Mouse (Mus musculus): Measurements from ENCODE around the gene Fuz. TPM values are rescaled to one million over a fixed set of nuclear protein-coding genes. Genes with fewer than 3 reads are reported as not detected.
"Not testable (repeated sequence)": the region's sequence is repeated elsewhere in the genome, so short reads cannot be mapped to it uniquely, and the experiment has no call there.

Fuz gene
- polyA plus RNA-seq, 1 experiment from 2014 or later, result 14.5 TPM

DNA sequence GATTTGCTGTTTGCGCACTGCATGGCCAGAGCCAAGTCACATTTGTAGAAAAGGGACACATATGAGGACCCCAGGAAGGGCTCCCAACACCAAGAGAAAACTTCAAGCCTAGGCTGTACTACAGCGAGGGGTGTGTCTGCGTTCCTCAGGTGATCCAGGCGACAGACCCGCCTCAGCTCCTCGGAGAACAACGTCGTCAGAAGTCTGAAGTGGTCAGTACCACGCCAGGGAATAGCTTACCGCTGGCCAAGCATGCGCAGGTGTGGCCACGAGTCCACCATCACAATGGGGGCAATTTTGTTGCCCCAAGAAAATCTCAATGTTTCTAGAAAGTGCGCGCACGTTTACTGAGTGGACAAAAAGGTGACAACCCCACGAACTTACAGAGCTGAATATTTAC, 27.4 kb upstream of the Fuz start:
- Histone ChIP-seq H3K4me3 (ENCODE audit: control insufficient read depth in 1 of 2, insufficient read depth in 1 of 2, low read depth in 1 of 2, low read length in 2 of 2) (peak overlapping the region; percentile 77 to 95), H3K36me3 (ENCODE audit: control insufficient read depth, insufficient read depth, low read length) (peaks cover 32% of the 10 kb centered on the region), H3K4me2 (ENCODE audit: low read length) (peak overlapping the region; percentile 92), H3K9me3 (ENCODE audit: control insufficient read depth, low read length) (no peaks in the 10 kb centered on the region), H3K27me3 (ENCODE audit: control insufficient read depth, insufficient read depth, low read length) (no peaks in the 10 kb centered on the region), H3K9ac (ENCODE audit: low read length) (peak overlapping the region; percentile 97), H3K27ac (replicated peaks in 1 of 2; ENCODE audit: control insufficient read depth in 1 of 2, insufficient read depth in 1 of 2, low read depth in 2 of 2, low read length in 2 of 2) (peak overlapping the region; percentile 19 to 100; a peak in 3 of 4 replicates), H3K4me1 (ENCODE audit: control insufficient read depth in 2 of 2, insufficient read depth in 2 of 2, low read length in 2 of 2) (peaks cover 43 to 66% of the 10 kb centered on the region in 2 experiments)
- WGBS, result 7% methylated on average over 16 of the region's 16 CpGs
- ATAC-seq (ENCODE audit: insufficient number of reproducible peaks, insufficient read depth, low FRiP score, low read depth), result no peak

DNA sequence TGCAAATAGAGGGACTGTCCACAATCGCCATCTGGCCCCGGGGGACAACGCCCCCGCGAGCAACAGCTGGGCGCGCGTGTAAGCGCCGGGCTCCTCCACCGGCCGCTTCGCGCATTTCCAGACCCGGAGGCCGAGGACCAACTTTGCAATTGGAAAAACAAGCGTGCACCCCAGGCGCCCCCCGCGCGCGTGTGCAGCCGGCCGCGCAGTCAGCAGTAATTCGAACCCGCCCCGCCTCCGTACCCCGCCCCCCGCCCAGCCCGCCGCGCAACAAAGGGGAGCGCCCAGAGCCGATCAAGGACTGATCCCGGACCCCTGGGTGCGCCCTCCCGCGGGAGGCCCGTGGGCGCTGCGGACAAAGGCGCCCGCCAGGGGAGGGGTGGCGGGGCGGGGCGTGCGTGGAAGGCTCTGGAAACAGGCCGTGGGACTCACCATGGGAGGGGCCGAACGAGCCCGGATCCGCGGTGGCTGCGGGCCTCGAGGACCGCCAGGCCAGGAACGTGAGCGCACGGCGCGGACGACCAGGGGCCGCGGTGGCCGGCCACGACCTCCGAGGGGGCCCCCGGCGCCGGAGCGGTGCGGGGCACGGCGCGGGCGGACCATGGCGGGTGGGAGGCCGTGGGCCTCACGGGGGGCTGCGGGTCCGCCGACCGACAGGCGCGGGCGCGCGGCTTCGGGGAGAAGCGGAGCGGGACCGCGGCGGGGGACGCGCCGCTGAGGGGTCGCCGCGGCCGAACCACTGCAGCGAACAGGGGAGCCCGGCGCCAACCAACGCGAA, 26.8 kb upstream of the Fuz start:
- Histone ChIP-seq H3K4me1 (ENCODE audit: control insufficient read depth in 2 of 2, insufficient read depth in 2 of 2, low read length in 2 of 2) (peaks cover 43 to 67% of the 10 kb centered on the region in 2 experiments), H3K36me3 (ENCODE audit: control insufficient read depth, insufficient read depth, low read length) (peaks cover 26% of the 10 kb centered on the region)
- under 1% methylated on average over 99 of the region's 108 CpGs for WGBS

DNA sequence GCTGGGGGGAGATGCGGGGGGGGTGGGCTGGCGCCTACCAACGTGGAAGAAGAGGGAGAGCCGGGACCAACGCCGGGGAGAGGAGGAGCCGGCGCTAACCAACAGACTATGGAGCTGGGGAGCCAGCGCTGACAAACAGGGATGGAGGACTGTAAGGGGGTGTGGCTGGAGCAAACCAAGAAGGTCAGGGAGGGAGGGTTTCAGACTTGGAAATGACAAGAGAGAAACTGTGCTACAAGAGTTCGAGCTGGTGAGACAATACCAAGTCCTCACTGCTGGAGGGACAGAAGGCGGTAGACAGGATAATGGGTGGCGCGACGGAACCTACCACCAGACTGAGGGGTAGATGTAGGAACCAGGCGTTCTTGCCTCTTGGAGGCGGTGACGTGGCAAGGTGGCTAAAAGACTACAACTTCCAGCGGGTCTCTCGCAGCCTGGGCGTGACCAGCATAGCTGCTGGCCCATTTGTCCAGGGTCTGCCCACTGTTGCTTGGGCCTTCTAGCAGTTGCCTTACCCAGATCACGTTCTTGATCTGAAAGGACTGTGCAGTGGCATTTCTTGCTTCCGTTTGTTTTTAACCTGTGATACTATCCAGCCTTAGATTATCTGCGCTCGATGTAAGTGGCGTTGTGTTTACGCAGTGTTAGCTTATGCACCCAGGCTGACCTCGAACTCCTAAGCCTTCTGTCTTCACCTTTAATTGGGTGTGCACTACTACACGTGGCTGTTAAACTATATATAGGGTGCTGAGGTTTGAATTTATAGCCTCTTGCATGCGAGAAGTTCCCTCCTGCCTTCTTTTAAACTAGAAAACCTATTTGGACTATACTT, 26.0 kb upstream of the Fuz start, which contains the start of gene Ptov1:
TSS of gene Ptov1 (minus strand) at position 92 of the 832 bp plus-strand sequence.
- WGBS, result 4% methylated on average over 29 of the region's 29 CpGs

More for the DNA sequence above, 26.8 kb upstream of the Fuz start:
- peak; percentile 48 for ATAC-seq (ENCODE audit: insufficient number of reproducible peaks, insufficient read depth, low FRiP score, low read depth)
- peak overlapping the region; percentile 97 for H3K9ac ChIP-seq (ENCODE audit: low read length)
- H3K27ac ChIP-seq (replicated peaks in 1 of 2; ENCODE audit: control insufficient read depth in 1 of 2, insufficient read depth in 1 of 2, low read depth in 2 of 2, low read length in 2 of 2), result peak overlapping the region; percentile 96 to 100
- H3K4me3 ChIP-seq (ENCODE audit: control insufficient read depth in 1 of 2, insufficient read depth in 1 of 2, low read depth in 1 of 2, low read length in 2 of 2), result peak overlapping the region; percentile 77 to 95
- H3K4me2 ChIP-seq (ENCODE audit: low read length), result peak overlapping the region; percentile 92
- no peaks in the 10 kb centered on the region for H3K27me3 ChIP-seq (ENCODE audit: control insufficient read depth, insufficient read depth, low read length)
- no peaks in the 10 kb centered on the region for H3K9me3 ChIP-seq (ENCODE audit: control insufficient read depth, low read length)

DNA sequence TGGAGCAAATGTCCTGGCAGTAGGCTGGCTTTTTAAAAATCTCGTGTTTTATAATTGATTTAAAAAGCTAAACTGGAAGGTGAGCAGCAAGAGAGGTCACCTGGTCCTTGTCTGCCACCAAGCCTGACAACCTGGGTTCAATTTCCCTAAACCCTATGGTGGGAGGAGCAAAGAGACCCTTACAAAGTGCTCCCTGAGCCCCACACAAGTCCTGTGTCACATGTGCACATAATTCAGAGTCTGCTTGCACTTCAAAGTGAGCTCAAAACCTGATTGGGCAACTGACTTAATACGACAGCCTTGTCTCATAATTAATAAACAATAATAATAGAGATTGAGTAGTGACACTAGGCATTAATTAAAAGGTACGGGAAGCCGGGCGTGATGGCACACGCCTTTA, 25.3 kb upstream of the Fuz start:
- Histone ChIP-seq H3K4me1 (ENCODE audit: control insufficient read depth in 2 of 2, insufficient read depth in 2 of 2, low read length in 2 of 2) (peaks cover 31 to 52% of the 10 kb centered on the region in 2 experiments), H3K9ac (ENCODE audit: low read length) (peak overlapping the region; percentile 97), H3K4me2 (ENCODE audit: low read length) (peak overlapping the region; percentile 92), H3K9me3 (ENCODE audit: control insufficient read depth, low read length) (no peaks in the 10 kb centered on the region), H3K27ac (replicated peaks in 1 of 2; ENCODE audit: control insufficient read depth in 1 of 2, insufficient read depth in 1 of 2, low read depth in 2 of 2, low read length in 2 of 2) (peak overlapping the region; percentile 83 to 100), H3K36me3 (ENCODE audit: control insufficient read depth, insufficient read depth, low read length) (peaks cover 11% of the 10 kb centered on the region; the same call in 1 of the 2 replicates), H3K27me3 (ENCODE audit: control insufficient read depth, insufficient read depth, low read length) (no peaks in the 10 kb centered on the region), H3K4me3 (ENCODE audit: control insufficient read depth in 1 of 2, insufficient read depth in 1 of 2, low read depth in 1 of 2, low read length in 2 of 2) (peak overlapping the region in 1 of 2 experiments; percentile 77; a peak in 2 of 4 replicates)
- WGBS, result 83% methylated on average over 6 of the region's 6 CpGs
- ATAC-seq (ENCODE audit: insufficient number of reproducible peaks, insufficient read depth, low FRiP score, low read depth), result no peak

More for the DNA sequence above, 26.0 kb upstream of the Fuz start, which contains the start of gene Ptov1:
- Histone ChIP-seq H3K36me3 (ENCODE audit: control insufficient read depth, insufficient read depth, low read length) (peaks cover 18% of the 10 kb centered on the region), H3K4me2 (ENCODE audit: low read length) (peak within 1 kb of the TSS; percentile 92), H3K4me1 (ENCODE audit: control insufficient read depth in 2 of 2, insufficient read depth in 2 of 2, low read length in 2 of 2) (peaks cover 38 to 59% of the 10 kb centered on the region in 2 experiments), H3K9me3 (ENCODE audit: control insufficient read depth, low read length) (no peaks in the 10 kb centered on the region), H3K4me3 (ENCODE audit: control insufficient read depth in 1 of 2, insufficient read depth in 1 of 2, low read depth in 1 of 2, low read length in 2 of 2) (peak within 1 kb of the TSS; percentile 77 to 95), H3K27me3 (ENCODE audit: control insufficient read depth, insufficient read depth, low read length) (no peaks in the 10 kb centered on the region), H3K9ac (ENCODE audit: low read length) (peak within 1 kb of the TSS; percentile 97), H3K27ac (replicated peaks in 1 of 2; ENCODE audit: control insufficient read depth in 1 of 2, insufficient read depth in 1 of 2, low read depth in 2 of 2, low read length in 2 of 2) (peak within 1 kb of the TSS; percentile 96 to 100)
- ATAC-seq (ENCODE audit: insufficient number of reproducible peaks, insufficient read depth, low FRiP score, low read depth), result peak; percentile 89

DNA sequence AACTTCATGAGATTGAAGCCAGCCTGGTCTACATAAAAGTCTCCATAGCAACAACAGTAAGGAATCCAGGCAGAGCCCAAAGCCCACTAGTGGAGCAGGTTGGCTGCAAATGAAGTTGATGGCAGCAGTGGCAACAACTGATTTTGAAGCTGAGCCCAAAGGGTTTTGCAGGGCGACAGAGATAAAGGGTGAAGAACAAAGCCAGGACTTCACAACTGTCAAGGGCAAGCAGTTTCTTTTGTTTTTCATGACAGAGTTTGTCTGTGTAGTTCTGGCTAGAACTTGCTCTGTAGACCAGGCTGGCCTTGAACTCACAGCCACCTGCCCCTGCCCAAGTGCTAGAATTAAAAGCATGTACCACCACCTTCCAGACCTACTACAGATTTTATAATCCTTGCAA, 24.7 kb upstream of the Fuz start:
- no peak overlapping the region for H3K4me3 ChIP-seq (ENCODE audit: control insufficient read depth in 1 of 2, insufficient read depth in 1 of 2, low read depth in 1 of 2, low read length in 2 of 2)
- no peak for ATAC-seq (ENCODE audit: insufficient number of reproducible peaks, insufficient read depth, low FRiP score, low read depth)
- WGBS, result 71% methylated on average over 1 of the region's 1 CpGs
- no peak overlapping the region for H3K4me2 ChIP-seq (ENCODE audit: low read length)
- H3K27me3 ChIP-seq (ENCODE audit: control insufficient read depth, insufficient read depth, low read length), result no peaks in the 10 kb centered on the region
- peaks cover 10% of the 10 kb centered on the region; the same call in 1 of the 2 replicates for H3K36me3 ChIP-seq (ENCODE audit: control insufficient read depth, insufficient read depth, low read length)
- no peak overlapping the region for H3K27ac ChIP-seq (replicated peaks in 1 of 2; ENCODE audit: control insufficient read depth in 1 of 2, insufficient read depth in 1 of 2, low read depth in 2 of 2, low read length in 2 of 2)
- no peak overlapping the region for H3K9ac ChIP-seq (ENCODE audit: low read length)
- H3K9me3 ChIP-seq (ENCODE audit: control insufficient read depth, low read length), result no peaks in the 10 kb centered on the region
- peaks cover 28 to 46% of the 10 kb centered on the region in 2 experiments for H3K4me1 ChIP-seq (ENCODE audit: control insufficient read depth in 2 of 2, insufficient read depth in 2 of 2, low read length in 2 of 2)

DNA sequence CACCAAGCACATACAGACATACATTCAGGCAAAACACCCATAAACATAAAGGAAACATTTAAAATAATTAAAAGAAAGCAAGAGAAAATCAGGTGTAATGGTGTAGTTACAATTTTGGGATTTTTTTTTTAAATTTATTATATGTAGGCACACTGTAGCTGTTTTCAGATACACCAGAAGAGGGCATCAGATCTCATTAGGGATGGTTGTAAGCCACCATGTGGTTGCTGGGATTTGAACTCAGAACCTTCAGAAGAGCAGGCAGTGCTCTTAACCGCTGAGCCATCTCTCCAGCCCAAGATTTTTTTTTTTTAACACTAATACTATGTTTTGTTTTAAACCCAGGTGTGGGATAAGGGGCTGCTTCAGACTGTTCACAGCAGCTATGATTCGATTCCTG, 24.1 kb upstream of the Fuz start:
- ATAC-seq (ENCODE audit: insufficient number of reproducible peaks, insufficient read depth, low FRiP score, low read depth), result not testable (repeated sequence)
- 88% methylated on average over 2 of the region's 2 CpGs for WGBS

DNA sequence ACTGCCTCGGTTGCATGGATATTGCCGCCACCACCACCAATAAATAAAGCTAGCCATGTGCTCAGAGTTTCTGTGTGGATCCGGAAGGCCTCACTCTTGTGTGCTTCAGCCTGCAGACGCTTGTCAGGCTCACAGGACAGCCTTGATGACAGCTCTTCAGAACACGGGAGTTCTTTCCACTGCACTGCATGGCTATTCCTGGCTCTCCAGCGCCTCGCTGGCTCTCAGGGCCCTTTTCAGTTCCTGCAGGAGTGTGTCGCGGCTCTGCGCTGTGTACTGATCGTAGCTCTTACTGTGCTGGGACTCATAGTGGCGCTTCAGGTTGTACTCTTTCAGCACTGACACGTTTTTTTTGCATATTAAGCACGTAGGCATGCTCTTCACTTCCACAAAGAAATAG, 18.0 kb upstream of the Fuz start:
- WGBS, result 37% methylated on average over 14 of the region's 14 CpGs
- H3K4me1 ChIP-seq (ENCODE audit: control insufficient read depth in 2 of 2, insufficient read depth in 2 of 2, low read length in 2 of 2), result peaks cover 20 to 24% of the 10 kb centered on the region in 2 experiments
- H3K27me3 ChIP-seq (ENCODE audit: control insufficient read depth, insufficient read depth, low read length), result no peaks in the 10 kb centered on the region
- H3K9me3 ChIP-seq (ENCODE audit: control insufficient read depth, low read length), result no peaks in the 10 kb centered on the region
- 0 out of 2 replicates have a peak overlapping the region, but pooled peaks have one; percentile 27 for H3K9ac ChIP-seq (ENCODE audit: low read length)
- peaks cover 71% of the 10 kb centered on the region for H3K36me3 ChIP-seq (ENCODE audit: control insufficient read depth, insufficient read depth, low read length)
- H3K27ac ChIP-seq (replicated peaks in 1 of 2; ENCODE audit: control insufficient read depth in 1 of 2, insufficient read depth in 1 of 2, low read depth in 2 of 2, low read length in 2 of 2), result peak overlapping the region; percentile 60 to 87
- no peak overlapping the region for H3K4me3 ChIP-seq (ENCODE audit: control insufficient read depth in 1 of 2, insufficient read depth in 1 of 2, low read depth in 1 of 2, low read length in 2 of 2)
- H3K4me2 ChIP-seq (ENCODE audit: low read length), result no peak overlapping the region
- ATAC-seq (ENCODE audit: insufficient number of reproducible peaks, insufficient read depth, low FRiP score, low read depth), result peak; percentile 54

More for the DNA sequence above, 24.1 kb upstream of the Fuz start:
- H3K4me2 ChIP-seq (ENCODE audit: low read length); H3K27me3 ChIP-seq (ENCODE audit: control insufficient read depth, insufficient read depth, low read length); H3K9me3 ChIP-seq (ENCODE audit: control insufficient read depth, low read length); H3K9ac ChIP-seq (ENCODE audit: low read length); H3K27ac ChIP-seq (replicated peaks in 1 of 2; ENCODE audit: control insufficient read depth in 1 of 2, insufficient read depth in 1 of 2, low read depth in 2 of 2, low read length in 2 of 2); H3K4me3 ChIP-seq (ENCODE audit: control insufficient read depth in 1 of 2, insufficient read depth in 1 of 2, low read depth in 1 of 2, low read length in 2 of 2): not testable (repeated sequence)
- H3K4me1 ChIP-seq (ENCODE audit: control insufficient read depth in 2 of 2, insufficient read depth in 2 of 2, low read length in 2 of 2), result peaks cover 23 to 40% of the 10 kb centered on the region in 2 experiments
- peaks cover 16% of the 10 kb centered on the region for H3K36me3 ChIP-seq (ENCODE audit: control insufficient read depth, insufficient read depth, low read length)

Measured in heart, embryonic 14.5 days (tissue).